ENCODE assay signal across 9 mouse cellular contexts in genomic region chr9:91378411-91379299, GRCm38 (mm10). TPM values are rescaled to one million over a fixed set of nuclear protein-coding genes. Genes with fewer than 3 reads are reported as not detected.
DNase-seq lines count a peak whose midpoint lies in the region; ATAC-seq and TF ChIP-seq lines count a peak whose summit lies in the region.
"Had no signal": no experiment of that assay in that cellular context is flagged by ENCODE, and none has a peak within 500 bp of the region (broad histone marks: within the 10 kb centered on the region; RNA-seq: fewer than 3 reads in every experiment).

No protein-coding gene starts in this region.

- TF ChIP-seq CTCF in brain, embryonic 14.5 days (IDR thresholded peaks at IDR 0.05; ENCODE audit: borderline replicate concordance, extremely low read depth, insufficient read depth, insufficient read length), result no peak
- TF ChIP-seq CTCF in thymus, adult 2 months (IDR thresholded peaks at IDR 0.05; ENCODE audit: borderline replicate concordance, control insufficient read depth, extremely low read depth, insufficient read depth, low read length, poor library complexity), result no peak

- ATAC-seq in forebrain, embryonic 11.5 days (replicated peaks; ENCODE audit: low FRiP score), result peak; percentile 19
- peak; percentile 13; the same call in 1 of the 2 replicates for ATAC-seq in megakaryocyte progenitor cell, adult 5-6 weeks (replicated peaks; ENCODE audit: poor library complexity)
- no peak for ATAC-seq in liver, embryonic 12.5 days

- peak overlapping the region; percentile 84 for H3K27ac ChIP-seq in forebrain, embryonic 11.5 days (ENCODE audit: low read depth, low read length)
- no peak overlapping the region for H3K27ac ChIP-seq in thymus, adult 2 months (ENCODE audit: control insufficient read depth, insufficient read depth, low read length)
- no peak overlapping the region for H3K27ac ChIP-seq in liver, embryonic 12.5 days

- peak overlapping the region; percentile 90 for H3K9ac ChIP-seq in forebrain, embryonic 11.5 days (ENCODE audit: low read length)
- H3K9ac ChIP-seq in liver, embryonic 12.5 days, result no peak overlapping the region

- peak overlapping the region; percentile 79 for H3K4me2 ChIP-seq in forebrain, embryonic 11.5 days (ENCODE audit: low read depth, low read length, severe bottlenecking)
- H3K4me2 ChIP-seq in liver, embryonic 12.5 days, result no peak overlapping the region

- peaks cover 19% of the 10 kb centered on the region; the same call in 1 of the 2 replicates for H3K4me1 ChIP-seq in forebrain, embryonic 11.5 days (replicated peaks; ENCODE audit: control insufficient read depth, insufficient read depth, low read length)
- H3K4me1 ChIP-seq in thymus, adult 2 months (replicated peaks; ENCODE audit: control insufficient read depth, insufficient read depth, low read length), result no peaks in the 10 kb centered on the region
- H3K4me1 ChIP-seq in liver, embryonic 12.5 days, result no peaks in the 10 kb centered on the region

- H3K36me3 ChIP-seq in forebrain, embryonic 11.5 days (ENCODE audit: control insufficient read depth, insufficient read depth, low read length), result no peaks in the 10 kb centered on the region
- H3K36me3 ChIP-seq in thymus, adult 2 months (ENCODE audit: control insufficient read depth, insufficient read depth, low read length), result no peaks in the 10 kb centered on the region
- H3K36me3 ChIP-seq in liver, embryonic 12.5 days, result no peaks in the 10 kb centered on the region

- WGBS in forebrain, embryonic 11.5 days, result under 1% methylated on average over 48 of the region's 48 CpGs
- WGBS in thymus, adult 2 months, result 11% methylated on average over 48 of the region's 48 CpGs
- 2% methylated on average over 48 of the region's 48 CpGs for WGBS in liver, embryonic 12.5 days (ENCODE audit: insufficient replicate concordance)

- TF ChIP-seq POLR2A in brain, embryonic 14.5 days (IDR thresholded peaks at IDR 0.05; ENCODE audit: borderline replicate concordance, extremely low read depth, insufficient read depth, insufficient read length, poor library complexity, severe bottlenecking), result no peak
- TF ChIP-seq POLR2A in thymus, adult 2 months (IDR thresholded peaks at IDR 0.05; ENCODE audit: control insufficient read depth, extremely low read depth, insufficient read depth, low read length, poor library complexity), result no peak

- peaks cover 57% of the 10 kb centered on the region for H3K27me3 ChIP-seq in forebrain, embryonic 11.5 days (ENCODE audit: control insufficient read depth, insufficient read depth, low read length)
- H3K27me3 ChIP-seq in thymus, adult 2 months (ENCODE audit: control insufficient read depth, insufficient read depth, low read length), result peaks cover 9% of the 10 kb centered on the region; the same call in 1 of the 2 replicates
- H3K27me3 ChIP-seq in liver, embryonic 12.5 days (replicated peaks), result peaks cover 98% of the 10 kb centered on the region

- DNase-seq in ES-CJ7 (ENCODE audit: low read depth, low spot score), result peak; percentile 33
- DNase-seq in brain, embryonic 14.5 days (ENCODE audit: low read depth), result peak; percentile 66
- DNase-seq in forebrain, embryonic 11.5 days (ENCODE audit: low spot score), result peak; percentile 76
- DNase-seq in gastrocnemius, postnatal 25 days, result no peak
- no peak for DNase-seq in thymus, adult 2 months
- DNase-seq: kidney, postnatal 14 days; lung, postnatal 10 days had no signal

- no peaks in the 10 kb centered on the region for H3K9me3 ChIP-seq in forebrain, embryonic 11.5 days (ENCODE audit: control insufficient read depth, low read length)
- H3K9me3 ChIP-seq in liver, embryonic 12.5 days (replicated peaks), result no peaks in the 10 kb centered on the region

- peak overlapping the region; percentile 51 for H3K4me3 ChIP-seq in forebrain, embryonic 11.5 days (ENCODE audit: low read depth, low read length)
- H3K4me3 ChIP-seq in thymus, adult 2 months (ENCODE audit: control insufficient read depth, insufficient read depth, low read length), result no peak overlapping the region
- H3K4me3 ChIP-seq in liver, embryonic 12.5 days, result no peak overlapping the region

RNA-seq across cellular contexts. Expression of gene Zic1, which starts 13.0 kb away (rescaled TPM):
- polyA plus RNA-seq in brain, embryonic 14.5 days (2012; rRNA removed), result 576 and 642 TPM in 2 replicates
- 14.7 and 15.7 TPM in 2 replicates for polyA plus RNA-seq in forebrain, embryonic 11.5 days (2014; fragmentation: Nextera tagmentation; extraction: Ambion mirVana)
- not detected in 2 replicates for total RNA-seq in megakaryocyte progenitor cell, adult 5-6 weeks (2015)
- not detected in 2 replicates for total RNA-seq in megakaryocyte progenitor cell, adult 5-6 weeks (2017)
- 1 to 10 TPM in 1 of 2 experiments, under 1 TPM in 1; 0.08 to 1.9 TPM for total RNA-seq in gastrocnemius, postnatal 25 days (2021)
- 0.19 and 0.28 TPM in 2 replicates for polyA plus RNA-seq in thymus, adult 2 months (2012; rRNA removed)
- polyA plus RNA-seq in liver, embryonic 12.5 days (2016; fragmentation: Nextera tagmentation; extraction: Ambion mirVana), result not detected in 2 replicates

RNA-seq across cellular contexts. Expression of gene Zic4, which starts 16.4 kb away (rescaled TPM):
- polyA plus RNA-seq in brain, embryonic 14.5 days (2012; rRNA removed), result 89.6 and 91.1 TPM in 2 replicates
- 58.8 and 59.5 TPM in 2 replicates for polyA plus RNA-seq in forebrain, embryonic 11.5 days (2014; fragmentation: Nextera tagmentation; extraction: Ambion mirVana)
- total RNA-seq in megakaryocyte progenitor cell, adult 5-6 weeks (2015), result not detected in 2 replicates
- not detected in 2 replicates for total RNA-seq in megakaryocyte progenitor cell, adult 5-6 weeks (2017)
- total RNA-seq in gastrocnemius, postnatal 25 days (2021), result not detected
- polyA plus RNA-seq in thymus, adult 2 months (2012; rRNA removed), result not detected in 2 replicates
- not detected in 2 replicates for polyA plus RNA-seq in liver, embryonic 12.5 days (2016; fragmentation: Nextera tagmentation; extraction: Ambion mirVana)

Comparison
In these comparisons a context has a peak if more than half of its experiments do, and no peak if none do; other contexts are left out.
1. DNase-seq: peak in ES-CJ7 (single experiment), brain, embryonic 14.5 days (single experiment) and forebrain, embryonic 11.5 days (single experiment); none in gastrocnemius, postnatal 25 days (single experiment) and thymus, adult 2 months (single experiment).
2. RNA of gene Zic1, which starts 13.0 kb away (polyA plus RNA-seq): 576 to 642 TPM in brain, embryonic 14.5 days; 14.7 to 15.7 TPM in forebrain, embryonic 11.5 days, 0.19 to 0.28 TPM in thymus, adult 2 months and not detected in liver, embryonic 12.5 days; every median in the first group is over 10 times any median in the second.
3. RNA of gene Zic4, which starts 16.4 kb away (polyA plus RNA-seq): 89.6 to 91.1 TPM in brain, embryonic 14.5 days and 58.8 to 59.5 TPM in forebrain, embryonic 11.5 days; not detected in thymus, adult 2 months and not detected in liver, embryonic 12.5 days; every median in the first group is over 10 times any median in the second.